Mouse (Mus musculus): ENCODE measurements around the gene Gm11213.

DNA sequence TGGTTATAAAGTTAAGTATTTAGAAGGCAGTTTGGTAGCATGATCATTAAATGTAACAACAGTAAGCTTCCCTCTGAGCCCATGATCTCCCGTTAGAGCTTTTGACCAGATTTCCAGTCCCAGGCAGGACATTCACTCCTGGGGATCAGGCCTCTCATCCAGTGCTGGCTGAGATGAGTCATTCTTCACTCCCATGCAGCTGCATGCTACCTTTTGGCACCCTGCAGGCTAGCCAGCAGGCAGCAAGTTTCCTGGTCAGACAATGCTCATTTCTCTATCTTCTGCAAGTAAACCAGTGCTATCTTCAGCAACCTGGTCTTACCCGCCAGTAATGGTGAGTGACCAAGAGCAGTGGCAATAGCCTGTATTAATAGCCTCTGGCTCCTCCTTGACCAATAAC is 28.1 kb upstream of the Gm11213 start:
- TF ChIP-seq POLR2A (IDR thresholded peaks at IDR 0.05; ENCODE audit: borderline replicate concordance, control insufficient read depth, low read depth, low read length) (no peak), CTCF (IDR thresholded peaks at IDR 0.05; ENCODE audit: control insufficient read depth, insufficient read depth, low read length) (no peak)

Data from bone marrow, adult 2 months (tissue).